Mouse (Mus musculus) spleen, adult 2 months (tissue): ENCODE data around the gene Dnajc25.

Source experiments
- CTCF ChIP-seq: fragments of 200-500 bp; IDR thresholded peaks from 2 replicates; pipeline ENCODE4 v1.5.1; 2011; ENCODE audit warnings: mild to moderate bottlenecking, inconsistent platforms; ENCODE audit not compliant: insufficient read depth, insufficient read length, insufficient replicate concordance; ENCODE audit errors: extremely low read depth
- POLR2A ChIP-seq: fragments of 200-500 bp; IDR thresholded peaks from 2 replicates; pipeline ENCODE4 v1.6.1; 2011; ENCODE audit warnings: low read depth, low read length, inconsistent platforms

- TF ChIP-seq POLR2A (no peak), CTCF (no peak)
Observed at GRCm38 (mm10) chr4:58994762-58995161, at the start of gene Dnajc25.
